Mouse (Mus musculus) stomach, postnatal 0 days (tissue): ENCODE results near the gene Rnf180. TPM values are rescaled to one million over a fixed set of nuclear protein-coding genes. Genes with fewer than 3 reads are reported as not detected.

ENCODE experiments used
- ATAC-seq: fragments of 200-750 bp; cut with Nextera tagmentation; 2 replicates; pipeline ENCODE4 v1.8.0; 2017; ENCODE audit not compliant: low FRiP score, low TSS enrichment
- DNase-seq: peaks from one replicate; pipeline ENCODE4 v3.0.0-alpha.2; 2016; ENCODE audit warnings: low spot score
- H3K27ac ChIP-seq: fragments of 300-500 bp; sonication (generic); replicated peaks from 2 replicates; pipeline ENCODE4 v1.5.1; 2014; ENCODE audit warnings: mild to moderate bottlenecking, control low read depth
- H3K27me3 ChIP-seq: fragments of 300-500 bp; sonication (generic); 2 replicates; pipeline ENCODE4 v1.6.1; 2014; ENCODE audit warnings: low read length; ENCODE audit not compliant: control insufficient read depth, insufficient read depth
- H3K36me3 ChIP-seq: fragments of 300-500 bp; sonication (generic); 2 replicates; pipeline ENCODE4 v1.6.1; 2014; ENCODE audit warnings: low read length, mixed read lengths; ENCODE audit not compliant: control insufficient read depth, insufficient read depth
- H3K4me1 ChIP-seq: fragments of 300-500 bp; sonication (generic); replicated peaks from 2 replicates; pipeline ENCODE4 v1.6.1; 2014; ENCODE audit warnings: antibody characterized with exemption; ENCODE audit not compliant: control insufficient read depth, insufficient read depth
- H3K4me2 ChIP-seq: fragments of 300-500 bp; sonication (generic); replicated peaks from 2 replicates; pipeline ENCODE4 v1.6.1; 2014; ENCODE audit warnings: low read depth, mild to moderate bottlenecking, control low read depth, moderate library complexity
- H3K4me3 ChIP-seq: fragments of 300-500 bp; sonication (generic); 2 replicates; pipeline ENCODE4 v1.5.1; 2014; ENCODE audit warnings: low read depth, low read length, control low read depth
- H3K9ac ChIP-seq: fragments of 300-500 bp; sonication (generic); 2 replicates; pipeline ENCODE4 v1.6.1; 2014; ENCODE audit warnings: mild to moderate bottlenecking, low read length, control low read depth, mixed read lengths
- H3K9me3 ChIP-seq: fragments of 300-500 bp; sonication (generic); 2 replicates; pipeline ENCODE4 v1.6.1; 2016; ENCODE audit warnings: low read length; ENCODE audit not compliant: control insufficient read depth
- CTCF ChIP-seq: IDR thresholded peaks from 2 replicates; pipeline ENCODE4 v1.5.1; 2016; ENCODE audit warnings: antibody characterized with exemption, low read depth, mild to moderate bottlenecking, moderate library complexity
- EP300 ChIP-seq: optimal IDR thresholded peaks from 2 replicates; pipeline ENCODE3; 2016; ENCODE audit warnings: antibody characterized with exemption
- WGBS: fragments of 180-500 bp; shearing (Covaris S2); extraction: QIAGEN DNeasy Blood & Tissue Kit; methylation state at CpG from one replicate; pipeline ENCODE4 v1.1.7; 2014; 5-methylcytosine and 5-hydroxymethylcytosine counted together
- polyA plus RNA-seq: library from polyadenylated mRNA; unstranded; fragments of >200 nt; fragmentation: Nextera tagmentation; extraction: Ambion mirVana; gene quantifications from 2 replicates; pipeline ENCODE4 v1.2.1, GENCODE M21; 2015

Gene Rnf180
- polyA plus RNA-seq, 1 experiment from 2014 or later: 1.2 TPM

- DNase-seq: no peak
- H3K27me3 ChIP-seq: no peaks in the 10 kb centered on the region
- TF ChIP-seq EP300: no peak
- TF ChIP-seq CTCF: peak; percentile 53
- H3K4me2 ChIP-seq: no peak overlapping the region
- no peak for ATAC-seq
- no peaks in the 10 kb centered on the region for H3K9me3 ChIP-seq
- WGBS: 37% methylated on average over 2 of the region's 2 CpGs
- no peak overlapping the region for H3K9ac ChIP-seq
- H3K27ac ChIP-seq: no peak overlapping the region
- H3K4me1 ChIP-seq: no peaks in the 10 kb centered on the region
- no peak overlapping the region for H3K4me3 ChIP-seq
- H3K36me3 ChIP-seq: no peaks in the 10 kb centered on the region
These were observed 53.8 kb downstream of the Rnf180 start for GRCm38 (mm10) chr13:105240810-105241209.

- ATAC-seq: no peak
- 65% methylated on average over 4 of the region's 4 CpGs for WGBS
These were observed 67.5 kb downstream of the Rnf180 start for GRCm38 (mm10) chr13:105227126-105227525.

GRCm38 (mm10) chr13:105224048-105224447 lies 70.6 kb downstream of the Rnf180 start:
- TF ChIP-seq EP300 (no peak), CTCF (no peak)
- Histone ChIP-seq H3K27ac (no peak overlapping the region), H3K9me3 (no peaks in the 10 kb centered on the region), H3K4me3 (no peak overlapping the region), H3K9ac (no peak overlapping the region), H3K27me3 (no peaks in the 10 kb centered on the region), H3K4me1 (no peaks in the 10 kb centered on the region), H3K36me3 (no peaks in the 10 kb centered on the region), H3K4me2 (no peak overlapping the region)
- 59% methylated on average over 10 of the region's 10 CpGs for WGBS
- no peak for DNase-seq
- ATAC-seq: no peak

More at GRCm38 (mm10) chr13:105227126-105227525, 67.5 kb downstream of the Rnf180 start:
- Histone ChIP-seq H3K27ac (no peak overlapping the region), H3K4me2 (no peak overlapping the region), H3K27me3 (no peaks in the 10 kb centered on the region), H3K9me3 (no peaks in the 10 kb centered on the region), H3K4me3 (no peak overlapping the region), H3K9ac (no peak overlapping the region), H3K36me3 (no peaks in the 10 kb centered on the region), H3K4me1 (no peaks in the 10 kb centered on the region)
- TF ChIP-seq EP300 (no peak), CTCF (no peak)
- DNase-seq: no peak

GRCm38 (mm10) chr13:105223147-105223546 lies 71.5 kb downstream of the Rnf180 start:
- Histone ChIP-seq H3K9ac (no peak overlapping the region), H3K9me3 (no peaks in the 10 kb centered on the region), H3K27me3 (no peaks in the 10 kb centered on the region), H3K4me1 (no peaks in the 10 kb centered on the region), H3K4me3 (no peak overlapping the region), H3K27ac (no peak overlapping the region), H3K36me3 (no peaks in the 10 kb centered on the region), H3K4me2 (no peak overlapping the region)
- 71% methylated on average over 3 of the region's 3 CpGs for WGBS
- peak; percentile 74 for TF ChIP-seq CTCF
- TF ChIP-seq EP300: no peak
- ATAC-seq (no peak), DNase-seq (peak; percentile 19)

- H3K27ac ChIP-seq: no peak overlapping the region
- no peak overlapping the region for H3K4me2 ChIP-seq
- no peaks in the 10 kb centered on the region for H3K4me1 ChIP-seq
- no peak for DNase-seq
- 92% methylated on average over 5 of the region's 5 CpGs for WGBS
- H3K9ac ChIP-seq: no peak overlapping the region; the same call in 1 of the 2 replicates
- no peaks in the 10 kb centered on the region for H3K9me3 ChIP-seq
- no peak overlapping the region for H3K4me3 ChIP-seq
- no peak for ATAC-seq
- TF ChIP-seq EP300: no peak
- TF ChIP-seq CTCF: no peak
- H3K27me3 ChIP-seq: no peaks in the 10 kb centered on the region
- H3K36me3 ChIP-seq: no peaks in the 10 kb centered on the region
These were observed 72.4 kb downstream of the Rnf180 start for GRCm38 (mm10) chr13:105222016-105222725.

- no peaks in the 10 kb centered on the region for H3K27me3 ChIP-seq
- TF ChIP-seq EP300: no peak
- H3K9me3 ChIP-seq: no peaks in the 10 kb centered on the region
- no peaks in the 10 kb centered on the region for H3K36me3 ChIP-seq
- DNase-seq (no peak), ATAC-seq (no peak)
- H3K4me1 ChIP-seq: no peaks in the 10 kb centered on the region
- no peak overlapping the region for H3K4me3 ChIP-seq
- H3K9ac ChIP-seq: no peak overlapping the region
- WGBS: 68% methylated on average over 3 of the region's 3 CpGs
- H3K4me2 ChIP-seq: no peak overlapping the region
- no peak overlapping the region for H3K27ac ChIP-seq
These were observed 83.9 kb downstream of the Rnf180 start for GRCm38 (mm10) chr13:105210746-105211145.
